Mouse (Mus musculus) ZHBTc4 (cell line): ENCODE results near the gene Arhgap31.

ENCODE experiments used
- DNase-seq: peaks from one replicate; pipeline ENCODE4 v3.0.0-alpha.2; 2011; ENCODE audit warnings: low read depth, low spot score

The Arhgap31 gene

GRCm38 (mm10) chr16:38652653-38653052 lies 60.4 kb downstream of the Arhgap31 start:
- no peak for DNase-seq

GRCm38 (mm10) chr16:38651721-38652231 lies 61.3 kb downstream of the Arhgap31 start:
- no peak for DNase-seq

- DNase-seq = no peak
These were observed 61.8 kb downstream of the Arhgap31 start for GRCm38 (mm10) chr16:38651306-38651705.

GRCm38 (mm10) chr16:38649431-38649827 lies 63.6 kb downstream of the Arhgap31 start:
- no peak for DNase-seq

- no peak for DNase-seq
These were observed 64.2 kb downstream of the Arhgap31 start for GRCm38 (mm10) chr16:38648783-38649430.

- no peak for DNase-seq
These were observed 64.9 kb downstream of the Arhgap31 start for GRCm38 (mm10) chr16:38648155-38648554.

GRCm38 (mm10) chr16:38644455-38644854 lies 68.6 kb downstream of the Arhgap31 start:
- no peak for DNase-seq

- DNase-seq = no peak
These were observed 76.0 kb downstream of the Arhgap31 start for GRCm38 (mm10) chr16:38637085-38637484.

GRCm38 (mm10) chr16:38636682-38637081 lies 76.4 kb downstream of the Arhgap31 start:
- DNase-seq = peak; percentile 42

GRCm38 (mm10) chr16:38635833-38636390 lies 77.2 kb downstream of the Arhgap31 start:
- DNase-seq = no peak

- DNase-seq = peak; percentile 57
These were observed 80.9 kb downstream of the Arhgap31 start for GRCm38 (mm10) chr16:38632147-38632546.

- DNase-seq = no peak
These were observed 87.2 kb downstream of the Arhgap31 start for GRCm38 (mm10) chr16:38625811-38626369.

- no peak for DNase-seq
These were observed 87.7 kb downstream of the Arhgap31 start for GRCm38 (mm10) chr16:38625411-38625810.

- DNase-seq = no peak
These were observed 88.8 kb downstream of the Arhgap31 start for GRCm38 (mm10) chr16:38624303-38624702.

- peak; percentile 23 for DNase-seq
These were observed 90.8 kb downstream of the Arhgap31 start for GRCm38 (mm10) chr16:38622283-38622682.

- DNase-seq = no peak
These were observed 92.2 kb downstream of the Arhgap31 start for GRCm38 (mm10) chr16:38620696-38621450.

GRCm38 (mm10) chr16:38619054-38619453 lies 94.0 kb downstream of the Arhgap31 start:
- DNase-seq = peak; percentile 86

- DNase-seq = no peak
These were observed 95.1 kb downstream of the Arhgap31 start for GRCm38 (mm10) chr16:38617977-38618376.

GRCm38 (mm10) chr16:38613646-38614045 lies 99.4 kb downstream of the Arhgap31 start:
- DNase-seq = no peak

- no peak for DNase-seq
These were observed 100.4 kb downstream of the Arhgap31 start for GRCm38 (mm10) chr16:38612646-38613045.

GRCm38 (mm10) chr16:38609092-38609491 lies 104.0 kb downstream of the Arhgap31 start:
- DNase-seq = peak; percentile 36

- DNase-seq = no peak
These were observed 104.4 kb downstream of the Arhgap31 start for GRCm38 (mm10) chr16:38608687-38609086.
